ENCODE assay signal across 22 mouse cellular contexts in the genomic region with DNA sequence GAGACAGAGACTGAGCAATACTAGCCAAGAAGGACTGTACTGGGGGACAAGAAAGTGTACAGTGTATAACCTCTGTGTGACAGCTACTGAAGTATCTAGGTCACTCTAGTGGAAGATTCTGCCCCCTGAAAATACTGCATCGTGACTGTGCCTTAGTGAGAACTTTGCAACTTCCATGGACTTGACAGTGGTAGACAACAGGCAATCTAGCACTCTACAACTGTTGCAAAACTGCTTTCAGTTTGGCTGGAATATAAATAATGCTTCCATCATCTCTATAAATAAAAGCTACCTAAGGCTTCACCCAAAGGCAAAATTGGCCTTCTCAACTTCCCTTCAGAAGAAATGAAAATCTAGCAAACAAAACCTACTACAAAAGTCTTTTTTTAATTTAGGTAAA.
DNase-seq lines count a peak whose midpoint lies in the region; ATAC-seq and TF ChIP-seq lines count a peak whose summit lies in the region.
"Had no signal": no experiment of that assay in that cellular context is flagged by ENCODE, and none has a peak within 500 bp of the region (broad histone marks: within the 10 kb centered on the region; RNA-seq: fewer than 3 reads in every experiment).

No protein-coding gene starts in this region.

- H3K9ac ChIP-seq in heart, embryonic 13.5 days, result no peak overlapping the region
- no peak overlapping the region for H3K9ac ChIP-seq in heart, embryonic 16.5 days (ENCODE audit: low read length)
- no peak overlapping the region for H3K9ac ChIP-seq in lung, embryonic 14.5 days
- H3K9ac ChIP-seq: embryonic facial prominence, embryonic 13.5 days; forebrain, embryonic 12.5 days; forebrain, embryonic 15.5 days; hindbrain, embryonic 14.5 days had no signal

- H3K4me2 ChIP-seq in heart, embryonic 13.5 days, result no peak overlapping the region
- H3K4me2 ChIP-seq in heart, embryonic 16.5 days (ENCODE audit: low read depth, low read length), result no peak overlapping the region
- H3K4me2 ChIP-seq in lung, embryonic 14.5 days, result no peak overlapping the region
- H3K4me2 ChIP-seq: embryonic facial prominence, embryonic 13.5 days; forebrain, embryonic 12.5 days; forebrain, embryonic 15.5 days; hindbrain, embryonic 14.5 days had no signal

- no peaks in the 10 kb centered on the region for H3K36me3 ChIP-seq in heart, embryonic 13.5 days
- H3K36me3 ChIP-seq in heart, embryonic 16.5 days (ENCODE audit: control insufficient read depth, insufficient read depth), result no peaks in the 10 kb centered on the region
- H3K36me3 ChIP-seq in lung, embryonic 14.5 days (ENCODE audit: insufficient read depth), result no peaks in the 10 kb centered on the region
- H3K36me3 ChIP-seq: embryonic facial prominence, embryonic 10.5 days; embryonic facial prominence, embryonic 13.5 days; forebrain, embryonic 12.5 days; forebrain, embryonic 15.5 days had no signal

- no peak overlapping the region for H3K4me3 ChIP-seq in heart, embryonic 13.5 days
- no peak overlapping the region for H3K4me3 ChIP-seq in heart, embryonic 16.5 days (ENCODE audit: low read length)
- no peak overlapping the region for H3K4me3 ChIP-seq in lung, embryonic 14.5 days (ENCODE audit: low read depth, low read length)
- H3K4me3 ChIP-seq: embryonic facial prominence, embryonic 10.5 days; embryonic facial prominence, embryonic 13.5 days; erythroblast, embryonic 14.5 days; forebrain, embryonic 12.5 days; forebrain, embryonic 15.5 days had no signal

- peaks cover 17% of the 10 kb centered on the region for H3K4me1 ChIP-seq in heart, embryonic 13.5 days
- peaks cover 15% of the 10 kb centered on the region for H3K4me1 ChIP-seq in heart, embryonic 16.5 days (ENCODE audit: control insufficient read depth, insufficient read depth, low read length)
- peaks cover 5% of the 10 kb centered on the region; the same call in 1 of the 2 replicates for H3K4me1 ChIP-seq in lung, embryonic 14.5 days (ENCODE audit: insufficient read depth)
- H3K4me1 ChIP-seq: embryonic facial prominence, embryonic 10.5 days; embryonic facial prominence, embryonic 13.5 days; forebrain, embryonic 12.5 days had no signal

- ATAC-seq in heart, embryonic 13.5 days (ENCODE audit: extremely low read depth, insufficient number of reproducible peaks, low FRiP score, low TSS enrichment), result no peak
- ATAC-seq in heart, embryonic 16.5 days (replicated peaks; ENCODE audit: extremely low read depth, insufficient read depth, low FRiP score), result no peak; the same call in 1 of the 2 replicates
- no peak for ATAC-seq in lung, embryonic 14.5 days (ENCODE audit: insufficient read depth)
- ATAC-seq: activated CD4-positive, CD25-positive, alpha-beta regulatory T cell, adult 4 months; inflammation-experienced regulatory T-cells, adult 6 months had no signal

- TF ChIP-seq CTCF in lung, embryonic 14.5 days (IDR thresholded peaks at IDR 0.05; ENCODE audit: low read depth), result no peak

- H3K27me3 ChIP-seq in heart, embryonic 13.5 days (replicated peaks), result no peaks in the 10 kb centered on the region
- no peaks in the 10 kb centered on the region for H3K27me3 ChIP-seq in heart, embryonic 16.5 days (ENCODE audit: control insufficient read depth, insufficient read depth, low read length)
- no peaks in the 10 kb centered on the region for H3K27me3 ChIP-seq in lung, embryonic 14.5 days (ENCODE audit: insufficient read depth, low read length)
- H3K27me3 ChIP-seq: embryonic facial prominence, embryonic 13.5 days; forebrain, embryonic 12.5 days; forebrain, embryonic 15.5 days had no signal

- intact Hi-C loops in heart, postnatal 14 days (cut with DNase I), result no loop called here
- intact Hi-C loops in heart, postnatal 36 days (cut with DNase I), result no loop called here

- WGBS in heart, embryonic 13.5 days, result 41% methylated on average over 1 of the region's 1 CpGs
- 35% methylated on average over 1 of the region's 1 CpGs for WGBS in heart, embryonic 16.5 days
- WGBS in lung, embryonic 14.5 days, result 35% methylated on average over 1 of the region's 1 CpGs

- H3K9me3 ChIP-seq in heart, embryonic 13.5 days, result no peaks in the 10 kb centered on the region
- no peaks in the 10 kb centered on the region for H3K9me3 ChIP-seq in heart, embryonic 16.5 days (replicated peaks; ENCODE audit: control insufficient read depth, low read length)
- H3K9me3 ChIP-seq in lung, embryonic 14.5 days (ENCODE audit: low read depth, low read length), result no peaks in the 10 kb centered on the region
- H3K9me3 ChIP-seq: embryonic facial prominence, embryonic 10.5 days; embryonic facial prominence, embryonic 13.5 days; forebrain, embryonic 12.5 days; forebrain, embryonic 15.5 days had no signal

- no peak for DNase-seq in heart, postnatal 14 days
- no peak for DNase-seq in heart, postnatal 36 days
- DNase-seq in lung, embryonic 14.5 days, result peak; percentile 6
- DNase-seq in lung, postnatal 10 days, result no peak
- DNase-seq: adrenal gland, adult 8-10 months; adrenal gland, postnatal 25 days; cerebellum, adult 8-10 months; cerebellum, postnatal 36 days; embryo, embryonic 11 days; gastrocnemius, postnatal 25 days; kidney, adult 11 months had no signal

- H3K27ac ChIP-seq in heart, embryonic 13.5 days (replicated peaks), result peak overlapping the region; percentile 53
- H3K27ac ChIP-seq in heart, embryonic 16.5 days (ENCODE audit: low read length), result peak overlapping the region; percentile 67
- no peak overlapping the region for H3K27ac ChIP-seq in lung, embryonic 14.5 days (ENCODE audit: low read depth)
- H3K27ac ChIP-seq: embryonic facial prominence, embryonic 10.5 days; embryonic facial prominence, embryonic 13.5 days; forebrain, embryonic 12.5 days; forebrain, embryonic 15.5 days; hindbrain, embryonic 14.5 days; hindbrain, postnatal 0 days had no signal
